ENCODE assay signal across 18 mouse cellular contexts in the genomic region with DNA sequence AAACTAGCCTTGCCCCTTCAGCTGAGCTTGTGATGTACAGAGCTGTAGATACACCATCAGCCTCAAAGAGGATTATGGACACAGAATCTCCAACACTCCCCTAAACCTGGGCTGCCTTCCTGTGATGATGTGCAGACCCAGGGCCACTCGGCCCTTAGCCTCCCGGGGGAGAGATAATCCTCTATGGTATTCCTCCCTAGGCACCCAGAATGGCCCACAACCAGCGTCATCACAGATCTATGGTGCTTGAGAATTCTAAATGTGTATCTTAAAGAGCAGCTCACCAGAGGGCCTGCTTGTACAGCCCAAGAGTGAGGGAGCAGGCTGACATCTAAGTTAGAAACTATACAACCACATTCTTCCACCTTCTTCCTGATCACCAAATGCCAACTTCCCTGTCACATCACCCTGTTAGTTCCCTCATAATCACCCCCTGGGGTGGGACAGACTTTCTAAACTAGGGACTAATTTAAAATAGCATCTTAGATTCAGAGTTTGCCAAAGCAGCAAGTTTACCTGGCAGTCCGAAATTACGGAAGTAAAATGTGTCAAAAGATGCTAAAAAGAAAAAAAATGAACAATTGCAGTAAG. TPM values are rescaled to one million over a fixed set of nuclear protein-coding genes. Genes with fewer than 3 reads are reported as not detected.
DNase-seq lines count a peak whose midpoint lies in the region; ATAC-seq and TF ChIP-seq lines count a peak whose summit lies in the region.
"Had no signal": no experiment of that assay in that cellular context is flagged by ENCODE, and none has a peak within 500 bp of the region (broad histone marks: within the 10 kb centered on the region; RNA-seq: fewer than 3 reads in every experiment).

No protein-coding gene starts in this region.

- H3K9ac ChIP-seq in heart, embryonic 14.5 days (ENCODE audit: low read length), result peak overlapping the region; percentile 100
- H3K9ac ChIP-seq in limb, embryonic 15.5 days, result no peak overlapping the region
- H3K9ac ChIP-seq: hindbrain, embryonic 13.5 days; liver, embryonic 15.5 days; midbrain, embryonic 12.5 days had no signal

- H3K27ac ChIP-seq in heart, embryonic 10.5 days, result peak overlapping the region; percentile 99
- peak overlapping the region; percentile 87 to 99 for H3K27ac ChIP-seq in heart, embryonic 14.5 days (replicated peaks in 1 of 2; ENCODE audit: control insufficient read depth in 1 of 2, insufficient read depth in 1 of 2, low read depth in 2 of 2, low read length in 2 of 2)
- H3K27ac ChIP-seq in limb, embryonic 15.5 days, result no peak overlapping the region
- H3K27ac ChIP-seq: hindbrain, embryonic 13.5 days; kidney, postnatal 0 days; liver, embryonic 15.5 days; midbrain, embryonic 12.5 days had no signal

- TF ChIP-seq CTCF in lung, adult 2 months (IDR thresholded peaks at IDR 0.05; ENCODE audit: insufficient read depth, low read length), result no peak

- peaks cover 24% of the 10 kb centered on the region for H3K4me1 ChIP-seq in heart, embryonic 10.5 days
- H3K4me1 ChIP-seq in heart, embryonic 14.5 days (ENCODE audit: control insufficient read depth in 2 of 2, insufficient read depth in 2 of 2, low read length in 2 of 2), result peaks cover 9 to 23% of the 10 kb centered on the region in 2 experiments
- peaks cover 10% of the 10 kb centered on the region; the same call in 1 of the 2 replicates for H3K4me1 ChIP-seq in limb, embryonic 15.5 days
- no peaks in the 10 kb centered on the region; the same call in 1 of the 2 replicates for H3K4me1 ChIP-seq in lung, adult 2 months (ENCODE audit: control insufficient read depth, insufficient read depth, low read length)

- no peak for DNase-seq in heart, embryonic 10.5 days (ENCODE audit: low spot score)
- no peak for DNase-seq in heart, adult 8-10 months (ENCODE audit: low spot score)
- peak; percentile 59 for DNase-seq in MN1 (ENCODE audit: low spot score)
- no peak for DNase-seq in ovary, postnatal 10 days (ENCODE audit: low spot score)
- DNase-seq in lung, adult 18-20 months, result no peak
- DNase-seq in lung, adult 2 months, result no peak
- DNase-seq: cerebellum, adult 2 months; right cerebral cortex, postnatal 25 days; thymus, postnatal 4 days had no signal

- WGBS in heart, embryonic 10.5 days, result 5% methylated on average over 5 of the region's 5 CpGs
- 6% methylated on average over 5 of the region's 5 CpGs for WGBS in heart, embryonic 14.5 days
- 28% methylated on average over 5 of the region's 5 CpGs for WGBS in limb, embryonic 15.5 days
- 19% methylated on average over 5 of the region's 5 CpGs for WGBS in lung, adult 2 months

- no peak for TF ChIP-seq POLR2A in lung, adult 2 months (IDR thresholded peaks at IDR 0.05; ENCODE audit: borderline replicate concordance, extremely low read depth, low read depth, low read length)

- H3K9me3 ChIP-seq in heart, embryonic 10.5 days, result no peaks in the 10 kb centered on the region
- no peaks in the 10 kb centered on the region for H3K9me3 ChIP-seq in heart, embryonic 14.5 days (ENCODE audit: control insufficient read depth, low read length)
- H3K9me3 ChIP-seq in limb, embryonic 15.5 days, result no peaks in the 10 kb centered on the region
- H3K9me3 ChIP-seq: hindbrain, embryonic 13.5 days; liver, embryonic 15.5 days; midbrain, embryonic 12.5 days had no signal

- H3K27me3 ChIP-seq in heart, embryonic 10.5 days (ENCODE audit: insufficient read depth, poor library complexity, severe bottlenecking), result peaks cover 18% of the 10 kb centered on the region
- no peaks in the 10 kb centered on the region for H3K27me3 ChIP-seq in heart, embryonic 14.5 days (ENCODE audit: control insufficient read depth, insufficient read depth, low read length)
- peaks cover 55% of the 10 kb centered on the region for H3K27me3 ChIP-seq in limb, embryonic 15.5 days

- H3K36me3 ChIP-seq in heart, embryonic 10.5 days, result peaks cover 7% of the 10 kb centered on the region; the same call in 1 of the 2 replicates
- H3K36me3 ChIP-seq in heart, embryonic 14.5 days (ENCODE audit: control insufficient read depth, insufficient read depth, low read length), result peaks cover 13% of the 10 kb centered on the region; the same call in 1 of the 2 replicates
- H3K36me3 ChIP-seq in limb, embryonic 15.5 days, result no peaks in the 10 kb centered on the region
- H3K36me3 ChIP-seq: G1E; hindbrain, embryonic 13.5 days; liver, embryonic 15.5 days; midbrain, embryonic 12.5 days had no signal

- no peak for ATAC-seq in heart, embryonic 14.5 days (ENCODE audit: insufficient number of reproducible peaks, insufficient read depth, low FRiP score, low read depth)
- ATAC-seq in limb, embryonic 15.5 days (ENCODE audit: insufficient number of reproducible peaks, low FRiP score, low TSS enrichment, low read depth), result no peak

- peak overlapping the region; percentile 94 for H3K4me3 ChIP-seq in heart, embryonic 10.5 days
- H3K4me3 ChIP-seq in heart, embryonic 14.5 days (ENCODE audit: control insufficient read depth in 1 of 2, insufficient read depth in 1 of 2, low read depth in 1 of 2, low read length in 2 of 2), result peak overlapping the region; percentile 83 to 90
- H3K4me3 ChIP-seq in limb, embryonic 15.5 days, result peak overlapping the region; percentile 9; the same call in 1 of the 2 replicates
- no peak overlapping the region for H3K4me3 ChIP-seq in lung, adult 2 months (replicated peaks; ENCODE audit: extremely low read depth, low read depth, low read length)
- H3K4me3 ChIP-seq: hindbrain, embryonic 13.5 days; liver, embryonic 15.5 days; midbrain, embryonic 12.5 days had no signal

- peak overlapping the region; percentile 80 for H3K4me2 ChIP-seq in heart, embryonic 14.5 days (ENCODE audit: low read length)
- H3K4me2 ChIP-seq in limb, embryonic 15.5 days, result peak overlapping the region; percentile 10; the same call in 1 of the 2 replicates
- H3K4me2 ChIP-seq: hindbrain, embryonic 13.5 days; liver, embryonic 15.5 days; midbrain, embryonic 12.5 days had no signal

RNA-seq across cellular contexts. Expression of gene Hand2, which starts 2.8 kb away (rescaled TPM):
- 10.3 and 16.7 TPM in 2 replicates for polyA plus RNA-seq in heart, embryonic 10.5 days (2016; fragmentation: Nextera tagmentation; extraction: Ambion mirVana)
- 10 to 100 TPM; 43.0 to 58.5 (median 52.6) TPM for total RNA-seq in heart, adult 8-10 months (2022)
- 16.3 and 17.4 TPM in 2 replicates for polyA plus RNA-seq in heart, embryonic 14.5 days (2014; fragmentation: Nextera tagmentation; extraction: Ambion mirVana)
- polyA plus RNA-seq in limb, embryonic 15.5 days (2015; fragmentation: Nextera tagmentation; extraction: Ambion mirVana), result 5.0 and 6.6 TPM in 2 replicates
- 0.21 and 0.28 TPM in 2 replicates for polyA plus RNA-seq in lung, adult 2 months (2012; rRNA removed)
- total RNA-seq: G1E; layer of hippocampus, postnatal 25 days had no signal
- polyA plus RNA-seq: cerebellum, adult 2 months; G1E; hindbrain, embryonic 13.5 days; kidney, postnatal 0 days; midbrain, embryonic 12.5 days; neural tube, embryonic 14.5 days had no signal
